Mouse (Mus musculus) neural tube, embryonic 11.5 days (tissue): ENCODE measurements around the gene Cd79b. TPM values are rescaled to one million over a fixed set of nuclear protein-coding genes. Genes with fewer than 3 reads are reported as not detected.
"Not testable (repeated sequence)": the region's sequence is repeated elsewhere in the genome, so short reads cannot be mapped to it uniquely, and the experiment has no call there.

Experiments used
- ATAC-seq: fragments of 200-750 bp; cut with Nextera tagmentation; 2 replicates; pipeline ENCODE4 v1.8.0; 2017; ENCODE audit warnings: moderate number of reproducible peaks, mild to moderate bottlenecking, moderate TSS enrichment, moderate library complexity; ENCODE audit not compliant: insufficient read depth, low FRiP score, low TSS enrichment
- DNase-seq: peaks from one replicate; pipeline ENCODE4 v3.0.0-alpha.2; 2015; ENCODE audit warnings: low spot score
- H3K27ac ChIP-seq: fragments of 300-500 bp; sonication (generic); 2 replicates; pipeline ENCODE4 v1.5.1; 2014; ENCODE audit warnings: low read depth, mild to moderate bottlenecking, low read length
- H3K27me3 ChIP-seq: fragments of 300-500 bp; sonication (generic); 2 replicates; pipeline ENCODE4 v1.6.1; 2014; ENCODE audit warnings: mild to moderate bottlenecking, low read length, mixed read lengths; ENCODE audit not compliant: control insufficient read depth, insufficient read depth
- H3K36me3 ChIP-seq: fragments of 300-500 bp; sonication (generic); 2 replicates; pipeline ENCODE4 v1.6.1; 2014; ENCODE audit warnings: mild to moderate bottlenecking, low read length, moderate library complexity, mixed read lengths; ENCODE audit not compliant: control insufficient read depth, insufficient read depth
- H3K4me1 ChIP-seq: fragments of 300-500 bp; sonication (generic); 2 replicates; pipeline ENCODE4 v1.6.1; 2014; ENCODE audit warnings: low read length, mixed read lengths; ENCODE audit not compliant: control insufficient read depth, insufficient read depth
- H3K4me2 ChIP-seq: fragments of 300-500 bp; sonication (generic); 2 replicates; pipeline ENCODE4 v1.6.1; 2014; ENCODE audit warnings: low read depth, mild to moderate bottlenecking, moderate library complexity
- H3K4me3 ChIP-seq: fragments of 300-500 bp; sonication (generic); 2 replicates; pipeline ENCODE4 v1.5.1; 2014; ENCODE audit warnings: low read depth, low read length
- H3K9ac ChIP-seq: fragments of 300-500 bp; sonication (generic); 2 replicates; pipeline ENCODE4 v1.6.1; 2014; ENCODE audit warnings: mild to moderate bottlenecking, low read length
- H3K9me3 ChIP-seq: fragments of 300-500 bp; sonication (generic); 2 replicates; pipeline ENCODE4 v1.6.1; 2016; ENCODE audit warnings: low read length; ENCODE audit not compliant: control insufficient read depth
- WGBS: fragments of 180-500 bp; shearing (Covaris S2); extraction: QIAGEN DNeasy Blood & Tissue Kit; methylation state at CpG from one replicate; pipeline ENCODE4 v1.1.7; 2014; 5-methylcytosine and 5-hydroxymethylcytosine counted together
- polyA plus RNA-seq: library from polyadenylated mRNA; unstranded; fragments of >200 nt; fragmentation: Nextera tagmentation; extraction: Ambion mirVana; gene quantifications from 2 replicates; pipeline ENCODE4 v1.2.1, GENCODE M21; 2014

Gene Cd79b
- polyA plus RNA-seq, 1 experiment from 2014 or later, result 1.7 TPM

- Histone ChIP-seq H3K27ac (no peak overlapping the region), H3K9me3 (no peaks in the 10 kb centered on the region), H3K27me3 (no peaks in the 10 kb centered on the region), H3K36me3 (no peaks in the 10 kb centered on the region), H3K4me1 (no peaks in the 10 kb centered on the region), H3K4me2 (no peak overlapping the region), H3K9ac (no peak overlapping the region), H3K4me3 (no peak overlapping the region)
- no peak for DNase-seq
- 76% methylated on average over 6 of the region's 6 CpGs for WGBS
- no peak for ATAC-seq
Observed at GRCm38 (mm10) chr11:106344910-106345309, 30.3 kb upstream of the Cd79b start.

GRCm38 (mm10) chr11:106340990-106341520 is 26.5 kb upstream of the Cd79b start:
- DNase-seq (no peak), ATAC-seq (no peak)
- H3K4me3 ChIP-seq, result no peak overlapping the region
- 86% methylated on average over 9 of the region's 9 CpGs for WGBS
- H3K4me1 ChIP-seq, result no peaks in the 10 kb centered on the region
- no peak overlapping the region for H3K4me2 ChIP-seq
- H3K9me3 ChIP-seq, result no peaks in the 10 kb centered on the region
- no peaks in the 10 kb centered on the region for H3K36me3 ChIP-seq
- no peak overlapping the region for H3K9ac ChIP-seq
- no peak overlapping the region for H3K27ac ChIP-seq
- H3K27me3 ChIP-seq, result no peaks in the 10 kb centered on the region

- not testable (repeated sequence) for H3K36me3 ChIP-seq, H3K4me3 ChIP-seq, H3K4me1 ChIP-seq, H3K9me3 ChIP-seq, H3K4me2 ChIP-seq, H3K9ac ChIP-seq, H3K27me3 ChIP-seq, ATAC-seq, H3K27ac ChIP-seq, DNase-seq
- WGBS, result 97% methylated on average over 4 of the region's 4 CpGs
Observed at GRCm38 (mm10) chr11:106339323-106339722, 24.8 kb upstream of the Cd79b start.

GRCm38 (mm10) chr11:106338870-106339269 is 24.3 kb upstream of the Cd79b start:
- H3K9ac ChIP-seq, result no peak overlapping the region

GRCm38 (mm10) chr11:106338029-106338428 is 23.5 kb upstream of the Cd79b start:
- 77% methylated on average over 5 of the region's 5 CpGs for WGBS
- H3K9ac ChIP-seq, result no peak overlapping the region
- ATAC-seq, result no peak
- H3K9me3 ChIP-seq, result no peaks in the 10 kb centered on the region
- no peak overlapping the region for H3K4me2 ChIP-seq
- H3K27me3 ChIP-seq, result no peaks in the 10 kb centered on the region
- H3K36me3 ChIP-seq, result no peaks in the 10 kb centered on the region
- no peaks in the 10 kb centered on the region for H3K4me1 ChIP-seq
- H3K4me3 ChIP-seq, result no peak overlapping the region
- no peak for DNase-seq
- no peak overlapping the region for H3K27ac ChIP-seq

More at GRCm38 (mm10) chr11:106338870-106339269, 24.3 kb upstream of the Cd79b start:
- no peaks in the 10 kb centered on the region for H3K36me3 ChIP-seq
- no peaks in the 10 kb centered on the region for H3K4me1 ChIP-seq
- no peak overlapping the region for H3K4me3 ChIP-seq
- H3K27ac ChIP-seq, result no peak overlapping the region
- H3K4me2 ChIP-seq, result no peak overlapping the region
- ATAC-seq, result no peak
- no peaks in the 10 kb centered on the region for H3K9me3 ChIP-seq
- no peaks in the 10 kb centered on the region for H3K27me3 ChIP-seq
- WGBS, result 83% methylated on average over 7 of the region's 7 CpGs
- no peak for DNase-seq

- H3K27me3 ChIP-seq, result no peaks in the 10 kb centered on the region
- no peak overlapping the region for H3K27ac ChIP-seq
- H3K9ac ChIP-seq, result no peak overlapping the region
- ATAC-seq (no peak), DNase-seq (no peak)
- no peaks in the 10 kb centered on the region for H3K36me3 ChIP-seq
- H3K4me2 ChIP-seq, result no peak overlapping the region
- 21% methylated on average over 2 of the region's 2 CpGs for WGBS
- H3K9me3 ChIP-seq, result no peaks in the 10 kb centered on the region
- no peaks in the 10 kb centered on the region for H3K4me1 ChIP-seq
- H3K4me3 ChIP-seq, result no peak overlapping the region
Observed at GRCm38 (mm10) chr11:106334066-106334465, 19.5 kb upstream of the Cd79b start.

GRCm38 (mm10) chr11:106332458-106332857 is 17.9 kb upstream of the Cd79b start:
- H3K27me3 ChIP-seq, result no peaks in the 10 kb centered on the region
- no peak overlapping the region for H3K4me2 ChIP-seq
- no peaks in the 10 kb centered on the region for H3K36me3 ChIP-seq
- ATAC-seq (no peak), DNase-seq (no peak)
- 47% methylated on average over 4 of the region's 4 CpGs for WGBS
- no peaks in the 10 kb centered on the region for H3K9me3 ChIP-seq
- H3K4me1 ChIP-seq, result no peaks in the 10 kb centered on the region
- no peak overlapping the region for H3K9ac ChIP-seq
- H3K27ac ChIP-seq, result no peak overlapping the region
- H3K4me3 ChIP-seq, result no peak overlapping the region

- H3K9me3 ChIP-seq, result no peaks in the 10 kb centered on the region
- H3K4me1 ChIP-seq, result no peaks in the 10 kb centered on the region
- DNase-seq, result no peak
- WGBS, result 70% methylated on average over 7 of the region's 7 CpGs
- no peak overlapping the region for H3K4me2 ChIP-seq
- no peak for ATAC-seq
- no peak overlapping the region for H3K27ac ChIP-seq
- H3K36me3 ChIP-seq, result no peaks in the 10 kb centered on the region
- no peak overlapping the region for H3K4me3 ChIP-seq
- H3K27me3 ChIP-seq, result no peaks in the 10 kb centered on the region
- H3K9ac ChIP-seq, result no peak overlapping the region
Observed at GRCm38 (mm10) chr11:106329682-106330081, 15.1 kb upstream of the Cd79b start.

- Histone ChIP-seq H3K9me3 (no peaks in the 10 kb centered on the region), H3K27ac (no peak overlapping the region), H3K4me1 (no peaks in the 10 kb centered on the region), H3K27me3 (no peaks in the 10 kb centered on the region), H3K4me3 (no peak overlapping the region), H3K4me2 (no peak overlapping the region), H3K36me3 (no peaks in the 10 kb centered on the region), H3K9ac (no peak overlapping the region)
- no peak for ATAC-seq
- DNase-seq, result no peak
- WGBS, result 78% methylated on average over 6 of the region's 6 CpGs
Observed at GRCm38 (mm10) chr11:106329128-106329527, 14.6 kb upstream of the Cd79b start.
